Mouse (Mus musculus) E14TG2a.4 (cell line): ENCODE measurements around the gene Pilra.

Experiments
- CTCF ChIP-seq: conservative IDR thresholded peaks from 2 replicates; pipeline ENCODE4 v1.5.1; 2014; ENCODE audit warnings: low read length
- NANOG ChIP-seq: IDR thresholded peaks from 2 replicates; pipeline ENCODE4 v1.6.1; 2014; ENCODE audit warnings: borderline replicate concordance, low read length, mixed read lengths
- POU5F1 ChIP-seq: IDR thresholded peaks from 2 replicates; pipeline ENCODE4 v1.6.1; 2014; ENCODE audit warnings: low read length, borderline replicate concordance

DNA sequence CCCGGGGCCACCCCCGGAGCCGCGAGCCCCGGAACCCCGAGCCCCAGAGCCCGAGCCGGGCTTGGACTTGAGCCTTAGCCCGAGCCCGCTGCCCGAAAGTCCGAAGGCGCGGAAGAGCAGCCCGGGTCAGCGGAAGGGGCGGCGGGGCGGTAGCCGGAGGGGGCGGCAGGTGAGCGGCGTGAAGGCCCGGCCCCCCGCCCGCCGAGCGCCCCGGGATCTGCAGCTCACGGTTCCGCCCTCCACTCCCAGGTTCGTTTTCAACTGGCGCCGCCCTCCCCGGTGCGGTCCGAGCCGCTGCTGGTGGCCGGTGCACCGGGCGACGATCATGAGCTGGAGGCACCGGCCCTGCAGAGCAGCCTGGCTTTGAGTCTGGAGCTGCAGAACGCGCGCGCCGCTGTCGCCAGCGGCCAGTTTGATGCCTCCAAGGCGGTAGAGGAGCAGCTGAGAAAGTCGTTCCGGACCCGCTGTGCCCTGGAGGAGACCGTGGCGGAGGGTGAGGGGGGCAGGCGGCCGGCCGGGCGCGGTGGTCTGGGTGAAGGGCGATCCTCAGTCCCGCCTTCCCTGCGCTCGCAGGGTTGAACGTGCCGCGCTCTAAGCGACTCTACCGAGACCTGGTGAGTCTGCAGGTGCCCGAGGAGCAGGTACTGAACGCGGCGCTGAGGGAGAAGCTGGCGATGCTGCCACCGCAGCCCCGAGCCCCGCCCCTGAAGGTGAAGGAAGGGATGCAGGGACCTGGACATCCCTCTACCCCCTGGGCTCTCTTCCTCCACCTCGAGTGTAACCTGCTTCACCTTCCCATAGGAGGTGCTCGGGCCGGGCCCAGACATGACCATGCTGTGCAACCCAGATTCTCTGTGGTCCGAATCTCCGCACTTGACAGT lies 56.8 kb downstream of the Pilra start:
- TF ChIP-seq CTCF, result no peak
- no peak for TF ChIP-seq POU5F1
- no peak for TF ChIP-seq NANOG
